In genomic region chr17:34952378-34953040, GRCm38 (mm10) we compare ENCODE assay signal across 8 mouse cellular contexts. TPM values are rescaled to one million over a fixed set of nuclear protein-coding genes. Genes with fewer than 3 reads are reported as not detected.
A peak's percentile ranks its signal among the peaks of the same experiment; 100 is the strongest.
DNase-seq lines count a peak whose midpoint lies in the region; TF ChIP-seq lines count a peak whose summit lies in the region.

No protein-coding gene starts in this region.

- H3K4me1 ChIP-seq in cortical plate, adult 2 months (ENCODE audit: control insufficient read depth, insufficient read depth, low read length) = peaks cover 3% of the 10 kb centered on the region
- H3K4me1 ChIP-seq in megakaryocyte, embryonic 14.5 days = peaks cover 19% of the 10 kb centered on the region

- H3K27ac ChIP-seq in cortical plate, adult 2 months (ENCODE audit: insufficient read depth, low read length) = peak overlapping the region; percentile 90

- TF ChIP-seq CTCF in cortical plate, adult 2 months (IDR thresholded peaks at IDR 0.05; ENCODE audit: extremely low read depth, insufficient read depth, low read length) = peak; percentile 55

- intact Hi-C loops in left cerebral cortex, postnatal 10 days (cut with DNase I) = no loop called here

- peaks cover 2% of the 10 kb centered on the region for H3K27me3 ChIP-seq in megakaryocyte, embryonic 14.5 days (replicated peaks)

- peak overlapping the region; percentile 97 for H3K4me3 ChIP-seq in cortical plate, adult 2 months (ENCODE audit: insufficient read depth, low read length)
- H3K4me3 ChIP-seq in megakaryocyte, embryonic 14.5 days (replicated peaks) = peak overlapping the region; percentile 97

- peak; percentile 80 for DNase-seq in adrenal gland, adult 18-20 months (ENCODE audit: low spot score in 2 of 2)
- DNase-seq in gastrocnemius, postnatal 10 days = peak; percentile 84
- peak; percentile 96 for DNase-seq in hindlimb bud, embryonic 11.5 days (ENCODE audit: extremely low spot score, low read depth, low spot score)
- DNase-seq in left cerebral cortex, postnatal 10 days (ENCODE audit: extremely low spot score in 1 of 2, low spot score in 2 of 2) = peak; percentile 77 to 90
- peak; percentile 90 to 91 for DNase-seq in right cerebral cortex, postnatal 10 days (ENCODE audit: low spot score in 2 of 2)
- peak; percentile 78 to 80 for DNase-seq in urinary bladder, postnatal 36 days (ENCODE audit: low spot score in 2 of 2)

- H3K9me3 ChIP-seq in megakaryocyte, embryonic 14.5 days = 0 out of 2 replicates have a peak, but pooled peaks cover 2% of the 10 kb centered on the region

- H3K36me3 ChIP-seq in megakaryocyte, embryonic 14.5 days (replicated peaks; ENCODE audit: low read length) = peaks cover 15% of the 10 kb centered on the region

- peak; percentile 88 for TF ChIP-seq POLR2A in cortical plate, adult 2 months (IDR thresholded peaks at IDR 0.05; ENCODE audit: extremely low read depth, insufficient read depth, low read length)

RNA-seq across cellular contexts. Expression of gene Hspa1b, which starts 6.5 kb away (rescaled TPM):
- 100 to 1,000 TPM; 635 to 643 TPM for total RNA-seq in adrenal gland, adult 18-20 months (2021)
- 8.4 and 11.6 TPM in 2 replicates for polyA plus RNA-seq in cortical plate, adult 2 months (2012; rRNA removed)
- 1 to 10 TPM; 2.2 to 4.3 TPM for total RNA-seq in gastrocnemius, postnatal 10 days (2021)
- 1 to 10 TPM; 1.2 to 2.0 TPM for total RNA-seq in left cerebral cortex, postnatal 10 days (2021)
- 4.5 and 7.2 TPM in 2 replicates for polyA plus RNA-seq in megakaryocyte, embryonic 14.5 days (2012; ENCODE audit: insufficient read depth, low replicate concordance)

RNA-seq across cellular contexts. Expression of gene Gm20481, which starts 17.2 kb away (rescaled TPM):
- under 1 TPM in 1 of 2 experiments, not detected in 1; 0.60 TPM for total RNA-seq in adrenal gland, adult 18-20 months (2021)
- not detected in 2 replicates for polyA plus RNA-seq in cortical plate, adult 2 months (2012; rRNA removed)
- not detected for total RNA-seq in gastrocnemius, postnatal 10 days (2021)
- not detected for total RNA-seq in left cerebral cortex, postnatal 10 days (2021)
- not detected in 2 replicates for polyA plus RNA-seq in megakaryocyte, embryonic 14.5 days (2012; ENCODE audit: insufficient read depth, low replicate concordance)

RNA-seq across cellular contexts. Expression of gene Hspa1a, which starts 19.4 kb away (rescaled TPM):
- total RNA-seq in adrenal gland, adult 18-20 months (2021) = 100 to 1,000 TPM; 195 to 256 TPM
- polyA plus RNA-seq in cortical plate, adult 2 months (2012; rRNA removed) = 12.0 and 14.0 TPM in 2 replicates
- 1 to 10 TPM; 3.8 to 6.4 TPM for total RNA-seq in gastrocnemius, postnatal 10 days (2021)
- 1 to 10 TPM; 3.0 to 5.4 TPM for total RNA-seq in left cerebral cortex, postnatal 10 days (2021)
- polyA plus RNA-seq in megakaryocyte, embryonic 14.5 days (2012; ENCODE audit: insufficient read depth, low replicate concordance) = 1.5 and 2.0 TPM in 2 replicates

RNA-seq across cellular contexts. Expression of gene Hspa1l, which starts 20.0 kb away (rescaled TPM):
- under 1 TPM; 0.30 to 0.58 TPM for total RNA-seq in adrenal gland, adult 18-20 months (2021)
- polyA plus RNA-seq in cortical plate, adult 2 months (2012; rRNA removed) = 0.50 and 0.59 TPM in 2 replicates
- total RNA-seq in gastrocnemius, postnatal 10 days (2021) = 1 to 10 TPM; 6.2 to 9.9 TPM
- total RNA-seq in left cerebral cortex, postnatal 10 days (2021) = under 1 TPM in 1 of 2 experiments, not detected in 1; 0.20 TPM
- polyA plus RNA-seq in megakaryocyte, embryonic 14.5 days (2012; ENCODE audit: insufficient read depth, low replicate concordance) = not detected in 2 replicates

RNA-seq across cellular contexts. Expression of gene Neu1, which starts 21.5 kb away (rescaled TPM):
- 10 to 100 TPM; 22.5 to 24.3 TPM for total RNA-seq in adrenal gland, adult 18-20 months (2021)
- 49.4 and 50.5 TPM in 2 replicates for polyA plus RNA-seq in cortical plate, adult 2 months (2012; rRNA removed)
- 1 to 10 TPM; 8.3 to 8.9 TPM for total RNA-seq in gastrocnemius, postnatal 10 days (2021)
- total RNA-seq in left cerebral cortex, postnatal 10 days (2021) = 10 to 100 TPM; 23.8 to 27.3 TPM
- polyA plus RNA-seq in megakaryocyte, embryonic 14.5 days (2012; ENCODE audit: insufficient read depth, low replicate concordance) = 12.4 and 41.3 TPM in 2 replicates

Comparison
In these comparisons a context has a peak if more than half of its experiments do, and no peak if none do; other contexts are left out.
1. Peak in every context shown above with its lines: DNase-seq, H3K4me3 ChIP-seq and H3K27ac ChIP-seq.
2. RNA of gene Hspa1b, which starts 6.5 kb away (total RNA-seq): 635 to 643 TPM in adrenal gland, adult 18-20 months; 2.2 to 4.3 TPM in gastrocnemius, postnatal 10 days and 1.2 to 2.0 TPM in left cerebral cortex, postnatal 10 days; every median in the first group is over 100 times any median in the second.
3. RNA of gene Hspa1a, which starts 19.4 kb away (total RNA-seq): 195 to 256 TPM in adrenal gland, adult 18-20 months; 3.8 to 6.4 TPM in gastrocnemius, postnatal 10 days and 3.0 to 5.4 TPM in left cerebral cortex, postnatal 10 days; every median in the first group is over 10 times any median in the second.